Mouse (Mus musculus) MEL (cell line): ENCODE measurements around the gene Zfp799. TPM values are rescaled to one million over a fixed set of nuclear protein-coding genes. Genes with fewer than 3 reads are reported as not detected.

Source experiments
- DNase-seq: peaks from one replicate; pipeline ENCODE4 v3.0.0; 2011; ENCODE audit warnings: low read depth, low spot score
- H3K27ac ChIP-seq: 2 replicates; pipeline ENCODE4 v1.5.1; 2012; ENCODE audit warnings: low read depth, mild to moderate bottlenecking, control low read depth, low read length, moderate library complexity; ENCODE audit not compliant: control insufficient read depth
- H3K27me3 ChIP-seq, 2 experiments: fragments of 150-350 bp in 1 of 2; sonication (generic) in 1 of 2; 2 replicates each; pipeline ENCODE4 v1.6.1; 2012; ENCODE audit warnings: low read length in 2 of 2, mild to moderate bottlenecking in 2 of 2, improper control_type of control experiment in 1 of 2, moderate library complexity in 1 of 2; ENCODE audit not compliant: insufficient read depth in 2 of 2, control insufficient read depth in 1 of 2
- H3K36me3 ChIP-seq, 2 experiments: 2 replicates each; pipeline ENCODE4 v1.6.1; 2012 to 2014; ENCODE audit warnings: low read length in 2 of 2, improper control_type of control experiment in 1 of 2, inconsistent platforms in 1 of 2, mild to moderate bottlenecking in 1 of 2; ENCODE audit not compliant: insufficient read depth in 2 of 2, control insufficient read depth in 1 of 2
- H3K4me1 ChIP-seq, 2 experiments: fragments of 150-350 bp in 1 of 2; sonication (generic) in 1 of 2; 2 replicates each; pipeline ENCODE4 v1.6.1; 2012; ENCODE audit warnings: low read length in 2 of 2, improper control_type of control experiment in 1 of 2, mild to moderate bottlenecking in 1 of 2; ENCODE audit not compliant: insufficient read depth in 2 of 2, control insufficient read depth in 1 of 2
- H3K4me3 ChIP-seq, 2 experiments: fragments of 150-350 bp in 1 of 2; sonication (generic) in 1 of 2; 2 replicates each; pipeline ENCODE4 v1.5.1; 2012; ENCODE audit warnings: low read depth in 2 of 2, low read length in 2 of 2, mild to moderate bottlenecking in 2 of 2, moderate library complexity in 2 of 2, control low read depth in 1 of 2, improper control_type of control experiment in 1 of 2; ENCODE audit not compliant: control insufficient read depth in 1 of 2, insufficient read depth in 1 of 2
- H3K79me2 ChIP-seq: 2 replicates; pipeline ENCODE4 v1.6.1; 2012; ENCODE audit warnings: mild to moderate bottlenecking, low read length, moderate library complexity; ENCODE audit not compliant: control insufficient read depth, poor library complexity, insufficient read depth
- H3K9ac ChIP-seq: 2 replicates; pipeline ENCODE4 v1.6.1; 2012; ENCODE audit warnings: low read depth, mild to moderate bottlenecking, control low read depth, low read length, moderate library complexity; ENCODE audit not compliant: control insufficient read depth, poor library complexity, severe bottlenecking
- H3K9me3 ChIP-seq: fragments of 150-350 bp; sonication (generic); replicated peaks from 2 replicates; pipeline ENCODE4 v1.6.1; 2012; ENCODE audit warnings: mild to moderate bottlenecking, low read length, improper control_type of control experiment, moderate library complexity; ENCODE audit not compliant: insufficient read depth
- BHLHE40 ChIP-seq: IDR thresholded peaks from 2 replicates; pipeline ENCODE4 v1.6.1; 2012; ENCODE audit warnings: low read depth, mild to moderate bottlenecking, inconsistent platforms, low read length, improper control_type of control experiment, borderline replicate concordance
- CHD1 ChIP-seq: IDR thresholded peaks from 2 replicates; pipeline ENCODE4 v1.6.1; 2012; ENCODE audit warnings: low read depth, mild to moderate bottlenecking, inconsistent platforms, low read length, improper control_type of control experiment
- CTCF ChIP-seq, 3 experiments: IDR thresholded peaks in 2 of 3; conservative IDR thresholded peaks in 1 of 3; 2 replicates each; pipeline ENCODE4 v1.5.1; 2011 to 2012; ENCODE audit warnings: low read length in 3 of 3, low read depth in 2 of 3, mild to moderate bottlenecking in 2 of 3, improper control_type of control experiment in 1 of 3, inconsistent platforms in 1 of 3, mixed read lengths in 1 of 3, moderate library complexity in 1 of 3; ENCODE audit not compliant: control insufficient read depth in 1 of 3, insufficient read depth in 1 of 3, poor library complexity in 1 of 3, severe bottlenecking in 1 of 3
- EP300 ChIP-seq, 2 experiments: IDR thresholded peaks; 2 replicates each; pipeline ENCODE4 v1.6.1; 2011; ENCODE audit warnings: improper control_type of control experiment in 2 of 2, low read length in 2 of 2, low read depth in 1 of 2, mild to moderate bottlenecking in 1 of 2
- ETS1 ChIP-seq: IDR thresholded peaks from 2 replicates; pipeline ENCODE4 v1.6.1; 2012; ENCODE audit warnings: low read depth, mild to moderate bottlenecking, inconsistent platforms, low read length, improper control_type of control experiment, moderate library complexity
- GABPA ChIP-seq: IDR thresholded peaks from 2 replicates; pipeline ENCODE4 v1.6.1; 2012; ENCODE audit warnings: low read depth, mild to moderate bottlenecking, inconsistent platforms, low read length, improper control_type of control experiment, moderate library complexity
- GATA1 ChIP-seq: IDR thresholded peaks from 2 replicates; pipeline ENCODE4 v1.6.1; 2011; ENCODE audit warnings: low read depth, low read length, improper control_type of control experiment
- MAFK ChIP-seq: IDR thresholded peaks from 2 replicates; pipeline ENCODE4 v1.6.1; 2011; ENCODE audit warnings: low read depth, mild to moderate bottlenecking, low read length, improper control_type of control experiment, borderline replicate concordance
- MAX ChIP-seq: IDR thresholded peaks from 2 replicates; pipeline ENCODE4 v1.6.1; 2011; ENCODE audit warnings: low read length, improper control_type of control experiment
- MEF2A ChIP-seq: IDR thresholded peaks from 2 replicates; pipeline ENCODE4 v1.6.1; 2014; ENCODE audit warnings: low read depth, mild to moderate bottlenecking, inconsistent platforms, low read length, improper control_type of control experiment; ENCODE audit not compliant: poor library complexity, insufficient replicate concordance, severe bottlenecking; ENCODE audit errors: extremely low read depth
- MXI1 ChIP-seq: IDR thresholded peaks from 2 replicates; pipeline ENCODE4 v1.6.1; 2011; ENCODE audit warnings: mild to moderate bottlenecking, low read depth, low read length, improper control_type of control experiment
- POLR2AphosphoS2 ChIP-seq: IDR thresholded peaks from 2 replicates; pipeline ENCODE4 v1.6.1; 2011; ENCODE audit warnings: low read length, improper control_type of control experiment
- POLR2AphosphoS5 ChIP-seq: IDR thresholded peaks from 2 replicates; pipeline ENCODE4 v1.6.1; 2012; ENCODE audit warnings: low read depth, borderline replicate concordance, mild to moderate bottlenecking, inconsistent platforms, low read length, moderate library complexity, mixed read lengths
- SMC3 ChIP-seq: IDR thresholded peaks from 2 replicates; pipeline ENCODE4 v1.6.1; 2011; ENCODE audit warnings: low read depth, low read length, improper control_type of control experiment
- TAL1 ChIP-seq: IDR thresholded peaks from 2 replicates; pipeline ENCODE4 v1.6.1; 2012; ENCODE audit warnings: mild to moderate bottlenecking, inconsistent platforms, low read length, moderate library complexity, mixed read lengths
- TBP ChIP-seq: IDR thresholded peaks from 2 replicates; pipeline ENCODE4 v1.8.0; 2011; ENCODE audit warnings: low read depth, low read length, improper control_type of control experiment
- USF1 ChIP-seq: IDR thresholded peaks from 2 replicates; pipeline ENCODE4 v1.6.1; 2014; ENCODE audit warnings: low read depth, mild to moderate bottlenecking, inconsistent platforms, low read length, improper control_type of control experiment, moderate library complexity
- ZKSCAN1 ChIP-seq: IDR thresholded peaks from 2 replicates; pipeline ENCODE4 v1.6.1; 2012; ENCODE audit warnings: low read depth, mild to moderate bottlenecking, inconsistent platforms, low read length, improper control_type of control experiment, moderate library complexity
- ZNF384 ChIP-seq: IDR thresholded peaks from 2 replicates; pipeline ENCODE4 v1.6.1; 2012; ENCODE audit warnings: low read depth, mild to moderate bottlenecking, inconsistent platforms, low read length, improper control_type of control experiment
- polyA plus RNA-seq, 2 experiments: library from polyadenylated mRNA; stranded (reverse) in 1 of 2; unstranded in 1 of 2; fragments of >175 nt in 1 of 2; fragments of >200 nt in 1 of 2; gene quantifications; 2 replicates each; pipeline versions ENCODE4 v1.2.1 to v1.2.4; 2012; ENCODE audit warnings: low replicate concordance in 2 of 2, low read depth in 1 of 2; ENCODE audit not compliant: insufficient read length in 2 of 2, insufficient read depth in 1 of 2, missing spikeins in 1 of 2
- total RNA-seq: library from RNA; depleted of rRNA; stranded (reverse); fragments of 300-350 nt; gene quantifications from 2 replicates; pipeline ENCODE4 v1.2.3, GENCODE M21; 2012

Gene Zfp799
- total and polyA plus RNA-seq, 3 experiments, result 0.01 TPM; not detected in 2

- Histone ChIP-seq H3K9me3 (no peaks in the 10 kb centered on the region), H3K9ac (no peak overlapping the region), H3K79me2 (peaks cover 55% of the 10 kb centered on the region), H3K27me3 (no peaks in the 10 kb centered on the region), H3K4me1 (peaks cover 11 to 14% of the 10 kb centered on the region in 2 experiments), H3K36me3 (peaks cover 18 to 32% of the 10 kb centered on the region in 2 experiments), H3K27ac (no peak overlapping the region), H3K4me3 (no peak overlapping the region)
- TF ChIP-seq CHD1, result no peak
- no peak for TF ChIP-seq MEF2A
- no peak for TF ChIP-seq MAFK
- TF ChIP-seq MXI1, result no peak
- TF ChIP-seq CTCF (IDR thresholded peaks at IDR 0.05 in 2 of 3, conservative IDR thresholded peaks at IDR 0.05 in 1 of 3; ENCODE audit: control insufficient read depth in 1 of 3, insufficient read depth in 1 of 3, low read depth in 2 of 3, low read length in 3 of 3, poor library complexity in 1 of 3, severe bottlenecking in 1 of 3), result no peak
- TF ChIP-seq ZKSCAN1, result no peak
- no peak for TF ChIP-seq SMC3
- no peak for TF ChIP-seq ETS1
- no peak for TF ChIP-seq GABPA
- TF ChIP-seq EP300 (IDR thresholded peaks at IDR 0.05; ENCODE audit: low read depth in 1 of 2, low read length in 2 of 2), result no peak
- TF ChIP-seq POLR2AphosphoS2, result no peak
- TF ChIP-seq GATA1, result no peak
- DNase-seq, result no peak
These were observed 44.4 kb downstream of the Zfp799 start for GRCm38 (mm10) chr17:32785656-32786055.

- H3K27me3 ChIP-seq, result no peaks in the 10 kb centered on the region
- no peak for DNase-seq
- no peak overlapping the region for H3K27ac ChIP-seq
- no peak overlapping the region for H3K4me3 ChIP-seq
- peaks cover 8 to 45% of the 10 kb centered on the region in 2 experiments for H3K36me3 ChIP-seq
- no peak for TF ChIP-seq ZNF384
- TF ChIP-seq USF1, result no peak
- TF ChIP-seq BHLHE40, result no peak
- no peak for TF ChIP-seq MAX
- no peak for TF ChIP-seq TAL1
- no peak for TF ChIP-seq POLR2AphosphoS5
- no peak for TF ChIP-seq ZKSCAN1
- TF ChIP-seq TBP, result no peak
- TF ChIP-seq, all 39 proteins: peak for 0
- no peak overlapping the region for H3K9ac ChIP-seq
- H3K4me1 ChIP-seq, result peaks cover 0 to 13% of the 10 kb centered on the region in 2 experiments; a peak in 1 of 4 replicates
- no peaks in the 10 kb centered on the region for H3K9me3 ChIP-seq
- peaks cover 20% of the 10 kb centered on the region for H3K79me2 ChIP-seq
These were observed 52.5 kb downstream of the Zfp799 start for GRCm38 (mm10) chr17:32777564-32777963.
